Mouse (Mus musculus) ES-E14 (cell line): ENCODE measurements at regions not wholly inside any gene's neighbourhood (a gene's known extent, or its start where the extent isn't known, plus 50 kb on each side); places are given as distances from the start of the nearest gene placed in this dataset.
"Not testable (repeated sequence)": the region's sequence is repeated elsewhere in the genome, so short reads cannot be mapped to it uniquely, and the experiment has no call there.

Source experiments
- HCFC1 ChIP-seq: IDR thresholded peaks from 2 replicates; pipeline ENCODE4 v1.6.1; 2012; ENCODE audit warnings: low read length, inconsistent platforms, borderline replicate concordance; ENCODE audit not compliant: insufficient read depth
- ZNF384 ChIP-seq: IDR thresholded peaks from 2 replicates; pipeline ENCODE4 v1.6.1; 2012; ENCODE audit warnings: low read depth, low read length, inconsistent platforms

DNA sequence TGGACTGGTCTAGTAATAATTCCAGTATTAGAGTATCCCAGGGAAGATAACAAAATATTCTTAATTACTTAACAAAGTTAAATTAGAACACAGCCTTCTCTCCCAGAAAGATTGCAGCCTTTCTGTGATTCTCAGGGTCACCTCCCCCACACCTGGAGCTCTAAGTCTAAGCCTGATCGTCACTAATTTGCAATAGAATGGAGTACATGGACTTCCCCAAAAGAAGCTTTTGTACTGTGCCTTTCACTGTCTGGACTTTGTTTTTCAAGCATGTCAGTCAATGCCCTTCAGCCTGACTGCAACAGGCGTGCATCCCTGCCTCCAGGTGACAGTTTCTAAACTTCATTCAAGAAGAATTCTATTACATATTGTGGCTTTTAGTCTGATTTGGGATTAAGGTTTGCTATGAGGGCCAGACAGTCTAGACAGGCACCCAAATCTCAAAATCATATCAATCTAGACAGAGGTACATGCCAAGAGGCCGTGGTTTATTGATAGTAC lies 64.9 kb upstream of the Csrp2 start:
- TF ChIP-seq ZNF384, HCFC1: not testable (repeated sequence)
